Mouse (Mus musculus) yolk sac, embryonic 10.5 days (tissue): ENCODE measurements at regions not wholly inside any gene's neighbourhood (a gene's known extent, or its start where the extent isn't known, plus 50 kb on each side); places are given as distances from the start of the nearest gene placed in this dataset.
"Not testable (repeated sequence)": the region's sequence is repeated elsewhere in the genome, so short reads cannot be mapped to it uniquely, and the experiment has no call there.

Experiments
- DNase-seq: peaks from one replicate; pipeline ENCODE4 v3.0.0-alpha.2; 2017; ENCODE audit warnings: low spot score

DNA sequence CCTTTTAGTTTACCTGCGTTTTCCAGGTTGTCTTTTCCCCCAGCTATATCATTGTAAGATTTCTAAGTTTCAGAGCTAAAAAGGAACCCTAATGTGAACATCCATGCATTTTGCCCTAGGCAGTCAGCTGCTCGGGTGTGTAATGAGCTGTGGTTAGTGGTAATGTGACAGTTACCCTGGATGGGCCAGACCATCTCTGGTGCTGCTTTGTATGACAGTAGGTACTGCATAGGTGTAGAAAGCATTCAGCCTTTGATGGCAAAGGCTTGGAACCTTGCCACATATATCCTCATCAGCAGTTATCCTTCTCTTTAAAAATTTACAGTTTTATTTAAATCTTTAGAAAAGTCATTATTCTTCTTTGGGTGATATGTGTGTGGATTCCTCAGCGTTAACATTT, 222.5 kb downstream of the Dact1 start:
- no peak for DNase-seq

DNA sequence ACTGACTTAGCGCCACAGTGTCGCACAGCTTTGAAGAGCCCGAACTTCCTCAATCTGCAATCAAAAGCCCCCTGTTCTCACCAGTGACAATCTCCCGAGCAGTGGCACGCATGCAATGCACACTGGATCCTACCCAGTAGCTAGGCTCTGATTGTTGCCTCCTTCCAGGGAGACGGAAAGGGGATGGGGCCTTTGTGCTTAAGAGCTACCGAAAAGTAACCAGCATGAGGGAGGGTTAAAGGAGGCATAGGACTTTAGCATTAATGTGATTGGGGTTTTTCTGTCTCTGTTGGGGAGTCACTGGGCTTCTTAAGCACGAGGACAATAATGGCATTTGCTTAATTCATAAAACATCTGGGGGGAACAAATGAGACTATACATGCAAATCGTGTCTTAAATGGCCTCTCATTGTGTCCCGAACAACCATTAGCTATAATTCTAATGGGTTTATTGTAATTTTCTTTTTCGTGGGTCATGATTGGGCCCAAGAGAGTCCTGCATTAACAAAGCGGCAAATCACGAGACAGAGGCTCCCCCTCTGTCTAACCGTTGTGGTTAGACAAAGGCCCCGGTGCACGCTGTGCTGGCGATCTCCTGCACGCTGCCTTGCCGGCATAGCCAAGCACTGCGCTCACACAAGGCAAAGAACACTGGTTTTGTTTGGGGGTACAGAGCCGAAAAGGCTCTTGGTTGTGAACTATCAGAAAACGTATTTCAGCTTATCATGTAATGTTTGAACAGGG, 223.2 kb downstream of the Dact1 start:
- DNase-seq, result no peak

DNA sequence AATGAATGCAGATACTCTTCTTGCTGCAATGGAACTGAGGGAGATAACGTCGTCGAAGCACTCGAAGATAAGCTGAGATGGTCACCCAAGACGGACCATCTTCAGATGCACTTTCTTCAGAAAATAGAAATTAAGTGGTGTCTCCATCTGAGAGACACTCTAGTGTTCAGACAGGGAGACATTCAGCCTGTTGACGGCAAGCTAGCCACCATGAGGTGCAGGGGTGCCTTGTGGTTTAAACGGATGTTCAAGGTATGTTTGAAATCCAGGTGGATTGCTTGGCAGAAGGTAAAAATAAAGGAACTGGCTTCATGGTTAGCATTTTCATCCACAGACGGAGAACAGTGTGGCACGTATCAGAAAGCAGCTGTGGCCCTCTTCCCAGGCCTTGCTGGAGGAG, 224.0 kb downstream of the Dact1 start:
- no peak for DNase-seq

DNA sequence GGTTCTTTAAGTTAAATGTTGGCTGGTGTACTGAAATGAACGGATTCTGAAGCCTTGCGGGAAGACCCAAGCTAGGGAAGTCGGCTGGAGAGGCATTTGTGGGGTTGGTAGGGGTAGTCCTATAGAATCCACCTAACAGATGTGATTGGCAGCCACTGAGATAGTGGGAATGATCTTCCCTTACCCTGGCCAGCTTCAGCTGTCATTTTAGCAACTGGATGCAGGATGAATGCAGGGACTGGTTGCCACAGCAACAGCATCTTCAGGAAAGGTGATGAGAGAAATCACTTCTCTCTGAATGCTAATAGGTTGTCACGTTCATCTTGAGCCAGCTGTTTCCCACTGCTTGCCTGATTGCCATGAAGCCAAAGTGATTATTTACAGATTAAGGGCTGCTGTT, 224.5 kb downstream of the Dact1 start:
- no peak for DNase-seq

DNA sequence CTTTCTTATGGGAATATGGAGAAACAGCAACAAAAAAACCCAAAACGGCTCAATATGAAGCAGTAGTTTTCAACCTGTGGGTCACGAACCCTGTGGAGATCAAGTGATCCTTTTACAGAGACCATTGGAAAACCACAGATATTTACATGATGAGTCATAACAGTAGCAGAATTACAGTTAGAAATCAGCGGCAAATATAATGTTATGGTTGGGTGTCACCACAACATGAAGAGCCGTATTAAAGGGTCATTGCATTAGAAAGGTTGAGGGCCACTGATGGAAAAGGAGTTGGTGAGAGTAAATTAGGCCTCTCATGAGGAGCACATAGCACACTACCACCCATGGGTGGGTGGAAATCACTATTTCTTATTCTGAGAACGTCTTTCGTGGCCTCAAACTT, 225.6 kb downstream of the Dact1 start:
- no peak for DNase-seq

DNA sequence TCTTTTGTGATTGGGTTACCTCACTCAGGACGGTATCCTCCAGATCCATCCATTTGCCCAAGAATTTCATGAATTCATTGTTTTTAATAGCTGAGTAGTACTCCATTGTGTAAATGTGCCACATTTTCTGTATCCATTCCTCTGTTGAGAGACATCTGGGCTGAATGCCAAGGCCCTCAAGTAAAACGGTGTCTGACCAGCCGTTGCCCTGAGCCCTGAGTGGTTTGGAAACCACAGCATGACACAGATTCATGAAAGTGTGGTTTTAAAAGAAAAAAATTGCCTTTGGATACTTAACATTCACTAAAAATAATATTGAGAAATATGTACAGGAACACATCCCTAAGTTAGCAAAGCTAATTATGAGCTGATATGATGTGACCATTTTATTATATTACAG, 226.1 kb downstream of the Dact1 start:
- DNase-seq, result not testable (repeated sequence)

DNA sequence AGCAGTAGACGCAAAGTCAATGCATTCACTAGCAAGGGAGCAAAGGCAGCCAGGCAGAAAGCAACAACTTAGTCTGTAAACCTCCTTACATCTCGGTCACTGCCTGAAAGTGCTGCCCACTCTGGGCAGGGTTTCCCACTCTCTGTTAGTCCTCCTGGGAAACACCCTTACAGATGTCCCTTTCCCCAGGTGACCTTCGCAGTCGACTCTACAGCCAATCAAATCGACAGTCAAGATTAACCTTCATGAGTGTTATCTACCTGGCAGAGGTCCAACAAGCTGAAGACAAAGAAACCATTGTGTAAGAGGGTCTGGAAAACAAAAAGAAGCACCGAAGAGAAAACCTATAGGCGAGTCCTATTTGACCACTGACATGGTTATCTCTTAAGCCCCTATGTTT, 229.0 kb downstream of the Dact1 start:
- DNase-seq, result no peak

DNA sequence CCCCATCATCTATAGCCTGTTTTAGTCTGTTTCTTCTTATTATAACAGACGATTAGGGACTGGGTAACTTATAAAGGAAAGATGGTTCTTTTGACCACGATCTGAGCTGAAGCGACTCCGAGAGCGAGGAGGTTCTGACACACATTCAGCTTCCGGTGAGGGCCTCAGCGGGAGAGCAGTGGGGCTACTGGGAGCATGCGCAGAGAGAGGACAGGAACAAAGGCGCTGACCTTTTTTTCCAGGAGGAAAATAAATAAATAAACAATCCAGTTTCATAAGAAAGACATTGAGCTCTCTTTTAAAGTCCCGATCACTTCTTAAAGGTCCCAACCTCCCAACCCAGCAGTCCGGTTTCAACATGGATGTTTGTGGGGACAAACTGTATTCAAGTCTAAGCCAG, 230.6 kb downstream of the Dact1 start:
- no peak for DNase-seq

DNA sequence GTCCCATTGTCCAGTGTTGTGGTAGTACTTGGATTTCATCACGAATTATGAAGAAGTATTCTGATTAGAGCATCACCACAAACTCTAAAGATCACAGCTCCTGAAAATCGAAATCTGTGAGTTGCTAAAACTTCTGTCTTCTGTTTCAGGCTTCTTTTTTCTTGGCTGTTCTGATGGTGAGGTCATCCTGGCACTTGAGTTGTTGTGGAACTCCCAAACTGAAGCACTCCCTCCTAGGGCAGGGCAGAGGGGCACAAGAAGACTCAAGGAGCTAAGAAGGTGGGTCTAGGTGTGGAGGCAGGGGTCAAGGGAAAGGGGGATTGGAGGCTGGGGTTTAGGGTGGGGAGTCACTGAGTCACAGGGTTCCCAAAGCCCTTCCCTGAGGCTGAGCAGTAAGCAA, 232.3 kb downstream of the Dact1 start:
- DNase-seq, result no peak

DNA sequence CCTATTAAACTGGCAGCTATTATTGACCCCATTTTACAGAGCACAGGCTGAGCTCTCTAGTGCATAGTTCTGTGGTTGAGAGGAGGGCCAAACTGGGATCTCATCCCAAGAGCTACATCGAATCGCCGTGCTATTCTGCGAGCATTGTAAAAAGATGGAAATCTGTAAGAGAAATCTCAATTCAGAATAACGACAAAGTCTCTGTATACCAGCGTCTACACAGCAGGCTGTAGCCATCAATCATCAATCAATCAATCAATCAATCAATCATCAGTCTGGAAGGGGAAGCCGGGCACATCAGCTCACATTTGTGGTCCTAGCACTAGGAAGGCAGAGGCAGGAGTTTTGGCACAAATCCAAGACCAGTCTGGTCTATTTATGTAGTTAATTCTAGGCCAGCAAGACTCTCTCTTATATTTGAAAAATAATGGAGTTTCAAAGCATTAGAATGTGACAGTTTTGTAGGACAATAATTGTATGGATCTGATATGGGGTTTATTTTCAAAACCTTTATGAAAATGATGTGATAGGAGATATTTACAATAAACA, 234.0 kb downstream of the Dact1 start:
- DNase-seq, result no peak

DNA sequence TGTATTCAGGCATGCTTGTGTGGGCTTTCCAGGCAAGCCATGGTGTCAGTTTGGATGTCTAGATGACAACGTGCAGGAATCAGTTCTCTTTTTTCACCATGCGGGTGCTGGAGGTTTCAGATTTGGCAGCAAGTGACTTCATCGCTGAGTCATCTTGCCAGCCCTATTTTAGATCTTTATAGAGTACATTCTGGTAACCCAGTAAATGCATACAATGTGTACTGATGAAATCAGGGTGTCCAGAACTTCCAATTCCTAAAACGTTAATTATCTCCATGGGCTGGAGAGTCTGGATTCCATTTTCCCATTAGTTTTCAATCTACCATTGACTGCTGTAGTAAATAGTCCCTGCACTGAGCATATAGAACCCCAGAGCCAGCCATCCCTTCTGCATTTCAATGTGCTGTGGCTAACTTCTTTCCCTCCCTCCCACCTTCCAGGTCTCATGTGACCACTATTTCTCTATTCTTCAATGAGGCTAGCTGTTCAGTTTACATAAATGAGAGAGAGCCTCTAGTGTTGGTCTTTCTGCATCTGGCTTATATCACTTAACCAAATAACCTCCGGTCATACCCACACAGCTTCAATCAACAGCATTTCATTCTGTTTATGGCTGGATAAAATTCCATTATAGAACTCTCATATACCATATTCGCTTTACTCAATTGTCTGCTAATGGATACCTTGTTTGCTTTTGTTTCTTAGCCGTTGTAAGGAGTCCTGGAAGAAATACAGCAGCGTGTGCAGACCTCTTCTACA, 234.9 kb downstream of the Dact1 start:
- peak; percentile 16 for DNase-seq

DNA sequence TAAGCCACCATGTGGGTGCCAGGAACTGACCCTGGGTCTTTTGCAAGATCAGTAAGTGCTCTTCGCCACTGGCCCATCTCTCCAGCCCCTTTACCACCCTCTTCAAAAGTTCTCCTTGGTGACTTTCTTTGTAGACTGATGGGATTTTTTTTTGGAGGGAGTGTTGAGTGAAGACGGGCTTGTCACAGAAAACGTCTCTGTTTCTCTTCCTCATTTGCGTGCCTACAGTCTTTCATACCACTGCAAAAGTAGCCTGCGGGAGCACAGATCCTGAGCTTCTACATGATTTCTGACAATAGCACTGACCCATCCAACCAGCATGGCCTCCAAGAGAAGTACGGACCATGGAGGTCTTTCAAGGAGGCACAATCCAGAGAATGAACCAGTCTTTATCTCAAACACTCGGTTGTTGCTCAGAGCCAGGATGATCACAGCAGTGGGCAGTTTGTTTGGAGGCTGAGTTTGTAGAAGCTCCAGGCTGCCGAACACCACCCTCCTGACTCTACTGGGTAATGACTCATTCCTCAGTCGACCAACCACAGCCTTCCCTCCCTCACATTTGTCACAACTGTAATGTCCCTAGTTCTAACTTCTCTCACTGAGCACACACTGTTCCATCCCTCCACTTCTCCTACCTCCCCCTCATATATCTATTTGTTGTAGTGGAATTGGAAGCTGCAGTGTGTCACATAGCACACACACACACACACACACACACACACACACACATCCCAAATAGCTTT, 237.0 kb downstream of the Dact1 start:
- DNase-seq, result no peak

DNA sequence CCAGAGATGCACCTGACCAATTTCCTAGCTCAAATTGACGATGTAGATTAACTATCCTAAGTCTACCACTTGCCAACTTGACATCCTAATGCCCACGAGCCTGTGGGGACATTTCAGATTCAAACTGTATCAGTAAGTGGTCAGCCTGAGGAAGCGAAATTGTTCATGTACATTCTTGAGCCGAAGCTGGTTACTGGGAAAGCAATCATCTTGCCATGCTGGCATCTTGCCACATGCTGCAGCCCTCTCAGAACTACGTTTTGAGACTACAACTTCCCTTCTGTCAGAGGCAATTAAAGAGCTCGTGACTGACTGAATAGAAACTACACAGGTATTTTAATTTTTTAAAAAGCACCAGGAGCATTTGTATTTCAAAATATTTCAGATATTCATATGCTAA, 239.7 kb downstream of the Dact1 start:
- no peak for DNase-seq

DNA sequence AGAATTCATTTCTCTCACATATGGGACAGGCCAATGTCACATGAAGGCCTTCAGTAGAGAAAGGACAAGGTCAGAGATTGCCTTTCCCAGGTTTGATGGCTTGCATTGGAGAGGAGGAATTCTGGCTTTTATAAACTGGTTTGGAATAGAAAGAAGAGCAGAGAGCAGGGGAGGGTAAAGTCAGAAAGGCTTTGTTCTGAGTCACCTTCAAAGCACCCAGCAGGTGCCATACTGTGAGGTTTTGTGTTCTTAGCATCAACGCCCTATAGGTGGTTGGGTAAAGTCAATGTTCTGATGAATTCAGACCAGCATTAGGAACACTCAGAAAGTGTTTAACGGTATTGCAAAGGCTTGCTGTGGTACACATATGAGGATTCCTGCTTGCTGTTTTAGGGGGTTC, 244.5 kb downstream of the Dact1 start:
- DNase-seq, result no peak

DNA sequence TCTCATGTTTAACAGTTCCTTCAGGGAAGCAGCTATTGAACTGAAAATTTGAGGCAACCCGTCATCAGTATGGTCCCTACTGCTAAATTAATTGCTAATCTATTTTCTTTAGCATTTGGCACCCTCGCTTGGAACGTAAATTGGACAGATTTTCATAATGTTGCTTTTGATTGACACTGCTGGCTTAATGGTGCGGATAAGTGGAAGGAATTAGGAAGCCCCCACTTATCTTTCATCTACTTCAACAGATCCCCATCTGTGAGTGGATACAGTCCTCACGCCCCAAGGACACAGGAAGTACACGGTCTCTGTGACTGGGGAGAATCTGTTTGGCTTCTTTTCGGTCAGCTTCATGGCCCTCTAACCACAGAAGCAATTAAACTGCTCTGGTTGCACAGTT, 251.6 kb downstream of the Dact1 start:
- no peak for DNase-seq

DNA sequence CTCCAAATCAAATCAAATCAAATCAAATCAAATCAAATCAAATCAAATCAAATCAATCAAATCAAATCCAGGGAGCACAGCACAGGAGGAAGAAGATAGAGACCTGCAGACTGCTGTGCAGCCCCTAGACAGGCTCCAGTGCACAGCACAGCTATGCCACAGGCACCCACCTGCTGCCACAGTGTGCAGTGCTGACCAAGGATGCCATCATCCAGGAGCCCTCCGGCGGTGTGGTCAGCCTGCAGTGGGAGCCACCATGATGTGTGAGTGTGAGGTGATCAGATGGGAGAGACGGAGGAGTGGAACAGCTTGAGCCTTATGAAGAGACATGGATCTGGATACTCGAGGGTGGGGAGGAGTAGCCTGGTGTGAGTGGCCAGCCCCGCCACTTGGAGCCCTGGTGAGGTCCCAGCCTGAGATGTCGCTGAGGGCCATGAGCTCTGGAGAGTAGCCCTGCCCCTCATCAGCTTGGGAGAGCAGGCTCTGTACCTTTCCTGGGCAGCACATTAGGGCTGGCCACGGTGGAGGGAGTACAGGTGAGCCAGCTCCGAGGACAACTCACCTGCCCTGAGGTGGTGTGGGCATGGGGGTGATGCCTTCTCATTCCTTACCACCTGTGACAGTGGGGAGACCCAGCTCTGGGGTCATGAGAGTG, 252.4 kb downstream of the Dact1 start:
- DNase-seq, result no peak

DNA sequence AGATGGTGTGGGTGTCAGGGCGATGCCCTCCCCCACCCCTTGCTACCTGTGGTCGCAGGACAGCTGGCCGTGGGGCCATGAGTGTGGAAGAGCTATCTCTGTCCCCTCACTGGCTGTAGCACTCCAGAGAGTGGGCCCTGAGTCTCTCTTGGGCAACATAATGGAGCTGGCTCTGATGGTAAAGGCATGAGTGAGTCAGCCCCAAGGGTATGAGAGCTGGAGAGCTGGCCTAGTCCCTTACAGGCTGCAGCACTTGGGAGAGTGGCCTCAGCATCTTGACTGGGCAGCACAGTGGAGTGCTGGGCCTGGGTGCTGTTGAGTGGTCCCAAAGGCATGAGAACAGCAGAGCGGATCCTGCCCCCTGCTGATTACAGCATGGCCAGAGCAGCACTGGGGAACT, 253.5 kb downstream of the Dact1 start:
- no peak for DNase-seq

DNA sequence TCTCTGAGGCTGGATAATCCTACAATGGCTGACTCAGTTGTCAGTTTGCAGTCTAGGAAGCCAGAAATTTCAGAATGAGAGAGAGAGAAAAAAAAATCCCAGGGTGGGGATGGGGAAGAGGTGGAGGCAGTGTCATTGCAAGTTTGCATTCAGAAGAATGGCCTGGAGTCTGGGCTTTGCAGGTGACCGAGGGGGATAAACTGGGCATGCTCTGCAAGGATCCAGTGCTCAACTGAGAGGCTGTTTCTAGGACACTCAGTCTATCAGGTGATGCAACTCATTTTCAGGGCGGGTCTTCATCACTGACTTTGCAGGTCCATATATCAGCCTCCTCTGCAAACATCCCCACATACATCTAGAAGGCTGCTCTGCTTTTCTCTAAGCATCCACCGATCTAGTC, 256.7 kb downstream of the Dact1 start:
- DNase-seq, result no peak

DNA sequence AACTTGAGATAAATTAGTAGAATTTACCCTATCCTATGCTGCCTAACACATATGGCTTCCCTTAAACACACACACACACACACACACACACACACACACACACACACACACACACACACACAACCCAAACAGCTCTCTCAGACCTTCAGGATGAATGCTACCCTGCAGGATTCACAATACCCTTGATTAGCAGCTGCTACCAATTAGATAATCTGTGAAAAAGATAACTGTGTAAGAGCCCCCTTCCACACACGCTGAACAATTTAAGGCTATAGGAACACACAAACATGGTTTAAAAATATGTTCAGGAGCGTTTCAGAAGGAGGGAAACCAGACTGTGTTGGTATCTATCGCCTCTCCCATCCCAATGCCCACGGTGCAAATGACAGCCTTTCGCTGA, 258.6 kb downstream of the Dact1 start:
- no peak for DNase-seq

DNA sequence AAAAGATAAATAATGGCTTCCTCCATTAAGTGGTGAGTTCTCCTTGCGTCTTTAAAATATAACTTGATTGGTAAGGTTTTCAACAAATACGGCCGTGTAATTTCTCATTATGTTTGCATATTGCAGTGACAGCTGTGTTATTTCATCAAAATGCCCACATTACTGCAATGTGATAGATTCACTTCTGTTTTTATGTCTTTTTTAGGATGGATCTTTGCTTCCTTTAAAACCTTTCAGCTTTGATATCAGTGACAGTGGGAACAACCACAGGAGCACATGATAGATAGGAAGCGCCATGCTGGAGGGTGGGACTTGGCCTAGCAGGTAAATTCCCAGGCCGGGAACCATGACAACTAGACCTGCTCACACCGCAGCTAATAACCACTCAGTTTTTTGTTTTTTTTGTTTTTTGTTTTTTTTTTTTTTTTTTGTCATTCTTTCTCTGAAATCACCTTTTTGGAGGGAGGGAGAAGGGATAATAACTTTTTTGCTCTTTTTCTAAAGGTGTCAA, 259.3 kb downstream of the Dact1 start:
- DNase-seq, result no peak

DNA sequence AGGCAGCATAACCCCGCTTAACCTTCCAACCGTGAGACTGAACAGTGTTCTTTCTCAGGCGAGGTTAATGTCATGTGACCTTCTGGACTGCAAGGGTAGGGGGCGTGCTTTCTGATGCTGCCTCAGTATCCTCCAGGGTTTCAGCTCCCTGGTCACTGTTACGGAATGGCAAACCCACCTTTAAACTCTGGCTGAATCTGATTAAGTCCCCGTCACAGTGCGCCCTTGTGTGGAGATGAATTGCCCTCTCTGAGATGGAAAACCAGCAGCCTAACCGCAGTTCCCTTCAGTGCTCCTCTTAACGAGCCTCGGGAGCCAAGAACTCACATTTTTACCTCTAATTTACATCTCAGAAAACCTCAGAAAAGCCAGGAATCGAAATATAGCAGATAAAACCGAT, 260.0 kb downstream of the Dact1 start:
- no peak for DNase-seq

DNA sequence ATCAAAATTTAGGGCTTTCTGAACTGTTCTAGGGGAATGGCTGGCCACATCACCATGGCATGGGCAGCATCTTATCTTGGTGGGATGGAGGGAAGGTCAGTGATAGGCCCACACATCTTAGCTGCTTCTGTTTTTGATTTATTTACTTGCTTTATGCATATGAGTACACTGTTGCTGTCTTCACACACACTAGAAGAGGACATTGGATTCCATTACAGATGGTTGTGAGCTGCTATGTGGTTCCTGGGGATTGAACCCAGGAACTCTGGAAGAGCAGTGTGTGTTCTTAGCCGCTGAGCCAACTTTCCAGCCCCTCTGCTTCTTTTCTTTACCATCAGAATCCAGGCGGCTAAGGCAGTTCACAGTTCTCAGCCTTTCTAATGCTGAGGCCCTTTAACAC, 260.4 kb downstream of the Dact1 start:
- DNase-seq, result no peak
